Mouse (Mus musculus): Measurements from ENCODE around the gene Amn1. TPM values are rescaled to one million over a fixed set of nuclear protein-coding genes. Genes with fewer than 3 reads are reported as not detected.
"Not testable (repeated sequence)": the region's sequence is repeated elsewhere in the genome, so short reads cannot be mapped to it uniquely, and the experiment has no call there.

Gene Amn1
- total and polyA plus RNA-seq, 3 experiments, result 7.4 to 24.9 (median 16.0) TPM

DNA sequence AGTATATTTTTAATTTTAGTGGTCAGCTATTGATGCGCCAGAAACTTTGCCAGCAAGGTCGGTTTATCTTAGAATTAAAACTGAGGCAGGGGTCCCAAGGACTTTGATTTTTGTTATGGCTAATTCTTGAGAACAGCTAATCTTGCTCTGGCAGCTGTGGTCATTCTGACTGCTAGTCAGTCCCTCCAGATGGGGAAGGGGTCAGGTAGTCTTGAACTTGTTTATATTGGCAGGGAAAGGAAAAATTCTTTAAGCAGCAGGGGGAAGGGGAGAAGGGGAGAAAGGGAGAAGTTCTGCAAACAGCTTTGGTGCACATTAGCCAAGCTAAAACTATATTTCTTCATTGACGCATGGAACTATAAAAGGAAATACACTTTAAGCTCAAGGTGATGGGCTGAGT is 8.6 kb upstream of the Amn1 start:
- H3K79me2 ChIP-seq (replicated peaks; ENCODE audit: control insufficient read depth, insufficient read depth, low read length), result no peaks in the 10 kb centered on the region
- 0 out of 2 replicates have a peak, but pooled peaks cover 2% of the 10 kb centered on the region for H3K36me3 ChIP-seq (ENCODE audit: control insufficient read depth, insufficient read depth, low read length)
- intact Hi-C loops (cut with DNase I), result loop anchor here (10.0 kb wide), 1 partner anchor 178 kb away; no protein-coding TSS in a partner anchor
- no peak overlapping the region for H3K9ac ChIP-seq (ENCODE audit: low read depth, low read length)
- no peak overlapping the region for H3K4me3 ChIP-seq
- WGBS, result 55% methylated on average over 3 of the region's 3 CpGs
- no peaks in the 10 kb centered on the region; the same call in 1 of the 2 replicates for H3K4me1 ChIP-seq (ENCODE audit: control insufficient read depth, insufficient read depth, low read length)
- no peak overlapping the region for H3K27ac ChIP-seq
- H3K27me3 ChIP-seq (ENCODE audit: control insufficient read depth, insufficient read depth, low read length), result no peaks in the 10 kb centered on the region
- TF ChIP-seq POLR2A (IDR thresholded peaks at IDR 0.05; ENCODE audit: insufficient read depth, low read depth, low read length) (no peak), CTCF (IDR thresholded peaks at IDR 0.05) (no peak), EP300 (IDR thresholded peaks at IDR 0.05; ENCODE audit: insufficient read depth, low read depth, low read length) (no peak)
- DNase-seq, result no peak

- DNase-seq, result peak in 1 of 2 experiments; percentile 49
- Histone ChIP-seq H3K27me3 (ENCODE audit: control insufficient read depth, insufficient read depth, low read length) (no peaks in the 10 kb centered on the region), H3K9ac (ENCODE audit: low read depth, low read length) (no peak overlapping the region), H3K36me3 (ENCODE audit: control insufficient read depth, insufficient read depth, low read length) (0 out of 2 replicates have a peak, but pooled peaks cover 2% of the 10 kb centered on the region), H3K4me1 (ENCODE audit: control insufficient read depth, insufficient read depth, low read length) (no peaks in the 10 kb centered on the region; the same call in 1 of the 2 replicates), H3K4me3 (no peak overlapping the region), H3K79me2 (replicated peaks; ENCODE audit: control insufficient read depth, insufficient read depth, low read length) (no peaks in the 10 kb centered on the region), H3K27ac (peak overlapping the region; percentile 54)
- WGBS, result 43% methylated on average over 5 of the region's 5 CpGs
- TF ChIP-seq EP300 (IDR thresholded peaks at IDR 0.05; ENCODE audit: insufficient read depth, low read depth, low read length), result 0 out of 2 replicates have a peak, but pooled peaks have one; percentile 38
- TF ChIP-seq POLR2A (IDR thresholded peaks at IDR 0.05; ENCODE audit: insufficient read depth, low read depth, low read length), result 0 out of 2 replicates have a peak, but pooled peaks have one; percentile 19
- no peak for TF ChIP-seq CTCF (IDR thresholded peaks at IDR 0.05)
- intact Hi-C loops (cut with DNase I), result loop anchor here (10.0 kb wide), 1 partner anchor 181 kb away; no protein-coding TSS in a partner anchor
These were observed 4.9 kb upstream of the Amn1 start for GRCm38 (mm10) chr6:149193276-149193905.

- not testable (repeated sequence) for H3K79me2 ChIP-seq (replicated peaks; ENCODE audit: control insufficient read depth, insufficient read depth, low read length); H3K36me3 ChIP-seq (ENCODE audit: control insufficient read depth, insufficient read depth, low read length); H3K4me1 ChIP-seq (ENCODE audit: control insufficient read depth, insufficient read depth, low read length); DNase-seq; H3K4me3 ChIP-seq; H3K27me3 ChIP-seq (ENCODE audit: control insufficient read depth, insufficient read depth, low read length); H3K9ac ChIP-seq (ENCODE audit: low read depth, low read length); H3K27ac ChIP-seq
- WGBS, result 83% methylated on average over 5 of the region's 5 CpGs
- intact Hi-C loops (cut with DNase I), result loop anchor here (10.0 kb wide), 1 partner anchor 183 kb away; no protein-coding TSS in a partner anchor
These were observed 3.4 kb upstream of the Amn1 start for GRCm38 (mm10) chr6:149191951-149192350.

DNA sequence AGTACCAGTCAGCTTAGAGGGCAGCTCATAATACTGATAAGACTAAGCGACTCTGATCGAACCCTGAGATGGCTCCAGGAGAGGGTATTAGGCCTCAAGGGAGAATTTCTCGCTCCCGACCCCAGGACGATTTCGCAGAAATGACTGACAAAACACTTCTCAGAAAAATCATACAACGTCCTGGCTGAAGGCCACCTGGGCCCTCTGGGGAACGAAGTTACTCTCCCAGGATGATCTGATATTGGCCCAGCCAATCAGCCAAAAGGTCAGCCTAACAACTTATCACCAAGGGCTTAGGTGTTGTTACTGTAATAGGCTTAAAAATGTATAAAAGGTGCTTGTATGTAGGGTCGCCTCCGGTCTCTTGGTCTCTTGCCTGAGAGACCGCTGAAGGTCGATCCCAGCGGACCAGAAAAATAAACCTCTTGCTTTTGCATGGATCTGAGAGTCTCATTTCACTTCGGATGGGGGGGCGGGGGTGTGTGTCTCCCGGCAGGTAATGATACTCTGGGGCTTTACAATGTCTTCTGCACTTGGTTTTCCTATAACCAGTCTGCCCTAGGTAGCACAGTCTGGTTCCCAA is 919 bp upstream of the Amn1 start:
- Histone ChIP-seq H3K4me1 (ENCODE audit: control insufficient read depth, insufficient read depth, low read length) (peaks cover 7% of the 10 kb centered on the region), H3K27ac (peak overlapping the region; percentile 89), H3K4me3 (peak overlapping the region; percentile 89), H3K79me2 (replicated peaks; ENCODE audit: control insufficient read depth, insufficient read depth, low read length) (peaks cover 2% of the 10 kb centered on the region), H3K36me3 (ENCODE audit: control insufficient read depth, insufficient read depth, low read length) (peaks cover 10% of the 10 kb centered on the region; the same call in 1 of the 2 replicates), H3K9ac (ENCODE audit: low read depth, low read length) (no peak overlapping the region), H3K27me3 (ENCODE audit: control insufficient read depth, insufficient read depth, low read length) (no peaks in the 10 kb centered on the region)
- intact Hi-C loops (cut with DNase I), result loop anchor here (5.0 kb wide), 2 partner anchors 47 to 242 kb away; partner anchors contain the start of gene Sinhcaf
- no peak for DNase-seq
- WGBS, result 95% methylated on average over 16 of the region's 16 CpGs
- TF ChIP-seq EP300 (IDR thresholded peaks at IDR 0.05; ENCODE audit: insufficient read depth, low read depth, low read length) (no peak), CTCF (IDR thresholded peaks at IDR 0.05) (no peak)

DNA sequence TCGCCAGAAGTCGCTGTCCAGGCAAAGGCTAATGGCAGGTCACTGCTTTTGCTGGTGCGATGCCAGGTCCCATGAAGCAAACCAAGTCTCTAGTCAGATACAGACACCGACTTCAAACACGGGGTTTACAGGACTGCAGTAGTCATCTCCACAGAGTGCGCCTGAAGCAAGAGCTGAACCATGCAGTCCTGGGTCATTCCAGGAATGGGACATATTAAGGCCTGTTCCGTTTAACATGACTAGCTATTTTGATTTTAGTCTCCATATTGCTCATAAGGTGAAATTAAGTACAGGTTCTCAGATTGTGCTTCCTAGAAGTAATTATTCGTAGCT is 379 bp upstream of the Amn1 start:
- H3K27me3 ChIP-seq (ENCODE audit: control insufficient read depth, insufficient read depth, low read length), result no peaks in the 10 kb centered on the region
- DNase-seq, result no peak
- intact Hi-C loops (cut with DNase I), result loop anchor here (1.0 to 5.0 kb wide), 3 partner anchors 47 to 242 kb away; partner anchors contain the start of genes Resf1 and Sinhcaf
- H3K36me3 ChIP-seq (ENCODE audit: control insufficient read depth, insufficient read depth, low read length), result peaks cover 12% of the 10 kb centered on the region; the same call in 1 of the 2 replicates
- peaks cover 7% of the 10 kb centered on the region for H3K4me1 ChIP-seq (ENCODE audit: control insufficient read depth, insufficient read depth, low read length)
- peaks cover 2% of the 10 kb centered on the region for H3K79me2 ChIP-seq (replicated peaks; ENCODE audit: control insufficient read depth, insufficient read depth, low read length)
- 29% methylated on average over 8 of the region's 8 CpGs for WGBS
- H3K27ac ChIP-seq, result peak overlapping the region; percentile 89
- peak overlapping the region; percentile 58 for H3K9ac ChIP-seq (ENCODE audit: low read depth, low read length)
- H3K4me3 ChIP-seq, result peak overlapping the region; percentile 89
- no peak for TF ChIP-seq EP300 (IDR thresholded peaks at IDR 0.05; ENCODE audit: insufficient read depth, low read depth, low read length)
- no peak for TF ChIP-seq CTCF (IDR thresholded peaks at IDR 0.05)
- no peak for TF ChIP-seq POLR2A (IDR thresholded peaks at IDR 0.05; ENCODE audit: insufficient read depth, low read depth, low read length)

DNA sequence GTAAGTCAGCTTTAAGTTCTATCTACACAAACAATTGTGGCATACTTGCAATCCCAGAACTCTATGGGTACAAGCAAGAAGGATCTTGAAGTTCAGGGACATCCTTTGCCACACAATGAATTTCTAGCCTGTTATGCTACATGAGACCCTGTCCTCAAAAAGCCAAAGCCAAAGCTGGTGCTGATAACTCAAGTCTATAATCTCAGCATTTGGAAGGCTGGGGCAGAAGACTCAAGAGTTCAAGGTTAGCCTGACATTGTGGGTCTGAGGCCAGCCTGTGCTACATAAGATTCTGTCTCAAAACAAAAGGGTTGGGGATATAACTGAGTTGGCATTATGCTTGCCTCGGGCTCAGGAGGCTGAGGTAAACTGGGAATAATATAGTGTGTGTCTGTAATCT is 1.1 kb downstream of the Amn1 start:
- no peak for DNase-seq
- Histone ChIP-seq H3K27me3 (ENCODE audit: control insufficient read depth, insufficient read depth, low read length) (no peaks in the 10 kb centered on the region), H3K4me1 (ENCODE audit: control insufficient read depth, insufficient read depth, low read length) (peaks cover 7% of the 10 kb centered on the region), H3K27ac (peak overlapping the region; percentile 89; the same call in 1 of the 2 replicates), H3K36me3 (ENCODE audit: control insufficient read depth, insufficient read depth, low read length) (peaks cover 10% of the 10 kb centered on the region), H3K4me3 (peak overlapping the region; percentile 89), H3K9ac (ENCODE audit: low read depth, low read length) (no peak overlapping the region), H3K79me2 (replicated peaks; ENCODE audit: control insufficient read depth, insufficient read depth, low read length) (peaks cover 2% of the 10 kb centered on the region)
- intact Hi-C loops (cut with DNase I), result loop anchor here (5.0 kb wide), 2 partner anchors 45 to 240 kb away; partner anchors contain the start of gene Sinhcaf
- no peak for TF ChIP-seq POLR2A (IDR thresholded peaks at IDR 0.05; ENCODE audit: insufficient read depth, low read depth, low read length)
- TF ChIP-seq EP300 (IDR thresholded peaks at IDR 0.05; ENCODE audit: insufficient read depth, low read depth, low read length), result no peak
- no peak for TF ChIP-seq CTCF (IDR thresholded peaks at IDR 0.05)
- 58% methylated on average over 1 of the region's 1 CpGs for WGBS
